ENCODE assay signal across 8 mouse cellular contexts in genomic region chr9:110408099-110408773, GRCm38 (mm10). TPM values are rescaled to one million over a fixed set of nuclear protein-coding genes. Genes with fewer than 3 reads are reported as not detected.
DNase-seq lines count a peak whose midpoint lies in the region; ATAC-seq and TF ChIP-seq lines count a peak whose summit lies in the region.

Gene Ptpn23 (minus strand): TSS chr9:110408213.

- H3K79me2 ChIP-seq in heart, adult 2 months (replicated peaks; ENCODE audit: control insufficient read depth, insufficient read depth, low read length): peaks cover 2% of the 10 kb centered on the region

- H3K27me3 ChIP-seq in embryonic facial prominence, embryonic 14.5 days (replicated peaks; ENCODE audit: control insufficient read depth, insufficient read depth, low read length): no peaks in the 10 kb centered on the region
- H3K27me3 ChIP-seq in heart, adult 2 months (ENCODE audit: control insufficient read depth, insufficient read depth, low read length): no peaks in the 10 kb centered on the region
- H3K27me3 ChIP-seq in limb, embryonic 13.5 days: no peaks in the 10 kb centered on the region
- H3K27me3 ChIP-seq in midbrain, embryonic 16.5 days (ENCODE audit: control insufficient read depth, insufficient read depth, low read depth, low read length): no peaks in the 10 kb centered on the region

- H3K4me1 ChIP-seq in embryonic facial prominence, embryonic 14.5 days (ENCODE audit: control insufficient read depth, insufficient read depth, low read length): peaks cover 10% of the 10 kb centered on the region
- peaks cover 2% of the 10 kb centered on the region for H3K4me1 ChIP-seq in heart, adult 2 months (ENCODE audit: control insufficient read depth, insufficient read depth, low read length)
- H3K4me1 ChIP-seq in limb, embryonic 13.5 days: peaks cover 12% of the 10 kb centered on the region
- peaks cover 22% of the 10 kb centered on the region for H3K4me1 ChIP-seq in midbrain, embryonic 16.5 days (ENCODE audit: control insufficient read depth, insufficient read depth, low read length)

- peak; percentile 90 for TF ChIP-seq POLR2A in heart, adult 2 months (IDR thresholded peaks at IDR 0.05; ENCODE audit: insufficient read depth, low read depth, low read length)

- peak within 1 kb of the TSS; percentile 83 for H3K4me3 ChIP-seq in embryonic facial prominence, embryonic 14.5 days (ENCODE audit: low read depth, low read length)
- peak within 1 kb of the TSS; percentile 82 for H3K4me3 ChIP-seq in heart, adult 2 months
- H3K4me3 ChIP-seq in limb, embryonic 13.5 days: peak within 1 kb of the TSS; percentile 78
- peak within 1 kb of the TSS; percentile 75 for H3K4me3 ChIP-seq in midbrain, embryonic 16.5 days (ENCODE audit: low read depth, low read length)

- peak within 1 kb of the TSS; percentile 88 for H3K27ac ChIP-seq in embryonic facial prominence, embryonic 14.5 days (replicated peaks; ENCODE audit: low read depth, low read length)
- peak within 1 kb of the TSS; percentile 93 for H3K27ac ChIP-seq in heart, adult 2 months
- H3K27ac ChIP-seq in limb, embryonic 13.5 days: peak within 1 kb of the TSS; percentile 69
- H3K27ac ChIP-seq in midbrain, embryonic 16.5 days (ENCODE audit: low read length): peak within 1 kb of the TSS; percentile 81

- TF ChIP-seq CTCF in heart, adult 2 months (IDR thresholded peaks at IDR 0.05): no peak

- peak within 1 kb of the TSS; percentile 89 for H3K4me2 ChIP-seq in embryonic facial prominence, embryonic 14.5 days (ENCODE audit: low read depth, low read length)
- peak within 1 kb of the TSS; percentile 92 for H3K4me2 ChIP-seq in limb, embryonic 13.5 days (replicated peaks)
- peak within 1 kb of the TSS; percentile 86 for H3K4me2 ChIP-seq in midbrain, embryonic 16.5 days (ENCODE audit: low read length)

- 0 out of 2 replicates have a peak, but pooled peaks cover 4% of the 10 kb centered on the region for H3K36me3 ChIP-seq in embryonic facial prominence, embryonic 14.5 days (ENCODE audit: control insufficient read depth, insufficient read depth, low read length)
- H3K36me3 ChIP-seq in heart, adult 2 months (ENCODE audit: control insufficient read depth, insufficient read depth, low read length): no peaks in the 10 kb centered on the region
- peaks cover 11% of the 10 kb centered on the region; the same call in 1 of the 2 replicates for H3K36me3 ChIP-seq in limb, embryonic 13.5 days
- H3K36me3 ChIP-seq in midbrain, embryonic 16.5 days (ENCODE audit: control insufficient read depth, insufficient read depth, low read length): no peaks in the 10 kb centered on the region

- DNase-seq in 3T3-L1 (ENCODE audit: low read depth, low spot score): peak; percentile 95
- peak; percentile 82 to 87 for DNase-seq in adrenal gland, postnatal 4 days (ENCODE audit: low spot score in 2 of 2)
- peak; percentile 99 for DNase-seq in embryonic facial prominence, embryonic 14.5 days (ENCODE audit: low spot score)
- peak; percentile 95 to 96 for DNase-seq in heart, adult 2 months
- DNase-seq in kidney, adult 8-10 months: peak; percentile 93 to 94
- DNase-seq in spleen, postnatal 10 days (ENCODE audit: low spot score in 2 of 2): peak; percentile 78 to 94

- no peaks in the 10 kb centered on the region for H3K9me3 ChIP-seq in embryonic facial prominence, embryonic 14.5 days (ENCODE audit: control insufficient read depth, low read length)
- no peaks in the 10 kb centered on the region for H3K9me3 ChIP-seq in limb, embryonic 13.5 days
- no peaks in the 10 kb centered on the region for H3K9me3 ChIP-seq in midbrain, embryonic 16.5 days (replicated peaks; ENCODE audit: control insufficient read depth, low read length, poor library complexity, severe bottlenecking)

- WGBS in embryonic facial prominence, embryonic 14.5 days: under 1% methylated on average over 22 of the region's 39 CpGs
- under 1% methylated on average over 39 of the region's 39 CpGs for WGBS in heart, adult 2 months
- WGBS in limb, embryonic 13.5 days: under 1% methylated on average over 39 of the region's 39 CpGs
- 2% methylated on average over 33 of the region's 39 CpGs for WGBS in midbrain, embryonic 16.5 days

- ATAC-seq in embryonic facial prominence, embryonic 14.5 days (ENCODE audit: low read depth): peak; percentile 97
- ATAC-seq in limb, embryonic 13.5 days (ENCODE audit: low FRiP score, low read depth): peak; percentile 97
- ATAC-seq in midbrain, embryonic 16.5 days: peak; percentile 95

- peak; percentile 79 for TF ChIP-seq EP300 in heart, adult 2 months (IDR thresholded peaks at IDR 0.05; ENCODE audit: insufficient read depth, low read depth, low read length)

- H3K9ac ChIP-seq in embryonic facial prominence, embryonic 14.5 days (ENCODE audit: low read depth, low read length): peak within 1 kb of the TSS; percentile 93
- H3K9ac ChIP-seq in heart, adult 2 months (ENCODE audit: low read depth, low read length): peak within 1 kb of the TSS; percentile 86
- H3K9ac ChIP-seq in limb, embryonic 13.5 days: peak within 1 kb of the TSS; percentile 89
- peak within 1 kb of the TSS; percentile 96 for H3K9ac ChIP-seq in midbrain, embryonic 16.5 days (ENCODE audit: low read depth, low read length)

- intact Hi-C loops in heart, adult 2 months (cut with DNase I): loop anchor here (5.0 to 10.0 kb wide), 2 partner anchors 76 to 867 kb away; partner anchors contain the start of genes Epm2aip1, Mlh1 and Scap

RNA-seq across cellular contexts. Expression of gene Ptpn23, which starts in this region (rescaled TPM):
- total RNA-seq in adrenal gland, postnatal 4 days (2021): 10 to 100 TPM; 55.4 to 64.8 TPM
- polyA plus RNA-seq in embryonic facial prominence, embryonic 14.5 days (2014; fragmentation: Nextera tagmentation; extraction: Ambion mirVana): 15.3 and 16.6 TPM in 2 replicates
- total RNA-seq in heart, adult 2 months (2021): 10 to 100 TPM; 12.9 to 15.2 TPM
- 10.5 and 15.4 TPM in 2 replicates for polyA plus RNA-seq in heart, adult 2 months (2012; rRNA removed)
- polyA plus RNA-seq in limb, embryonic 13.5 days (2015; fragmentation: Nextera tagmentation; extraction: Ambion mirVana): 17.7 and 17.9 TPM in 2 replicates
- polyA plus RNA-seq in midbrain, embryonic 16.5 days (2015; fragmentation: Nextera tagmentation; extraction: Ambion mirVana): 18.5 and 24.0 TPM in 2 replicates

Comparison
In these comparisons a context has a peak if more than half of its experiments do, and no peak if none do; other contexts are left out.
1. Peak in every context shown above with its lines: DNase-seq, ATAC-seq, H3K4me3 ChIP-seq and H3K27ac ChIP-seq.